Mouse (Mus musculus) MN1 (cell line): ENCODE measurements around the gene Lfng.
A peak's percentile ranks its signal among the peaks of the same experiment; 100 is the strongest.

Experiments used
- DNase-seq: peaks from one replicate; pipeline ENCODE4 v3.0.0-alpha.2; 2016; ENCODE audit warnings: low spot score

Lfng gene

GRCm38 (mm10) chr5:140640812-140641211, 33.7 kb downstream of the Lfng start:
- no peak for DNase-seq

- no peak for DNase-seq
Observed at GRCm38 (mm10) chr5:140641254-140641928, 34.3 kb downstream of the Lfng start.

DNA sequence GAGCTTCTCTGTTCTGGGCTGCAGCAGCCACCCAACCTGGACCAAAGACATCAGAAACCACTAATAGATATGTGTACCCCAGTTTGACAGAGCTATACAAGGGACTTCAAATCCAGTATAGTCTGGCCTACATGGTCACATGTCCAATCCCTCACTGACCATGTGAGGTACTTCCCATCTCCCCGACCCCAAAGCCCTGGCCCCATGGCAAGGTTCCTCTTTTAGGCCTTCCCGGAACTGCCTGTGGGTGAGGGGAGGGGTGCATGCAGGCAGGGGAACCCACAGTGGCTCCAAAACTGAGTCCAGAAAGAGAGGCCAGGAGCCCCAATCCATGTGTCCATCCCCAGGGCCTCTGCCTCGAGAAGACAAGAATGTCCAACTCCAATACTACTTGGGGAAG, 35.0 kb downstream of the Lfng start:
- DNase-seq = no peak

DNA sequence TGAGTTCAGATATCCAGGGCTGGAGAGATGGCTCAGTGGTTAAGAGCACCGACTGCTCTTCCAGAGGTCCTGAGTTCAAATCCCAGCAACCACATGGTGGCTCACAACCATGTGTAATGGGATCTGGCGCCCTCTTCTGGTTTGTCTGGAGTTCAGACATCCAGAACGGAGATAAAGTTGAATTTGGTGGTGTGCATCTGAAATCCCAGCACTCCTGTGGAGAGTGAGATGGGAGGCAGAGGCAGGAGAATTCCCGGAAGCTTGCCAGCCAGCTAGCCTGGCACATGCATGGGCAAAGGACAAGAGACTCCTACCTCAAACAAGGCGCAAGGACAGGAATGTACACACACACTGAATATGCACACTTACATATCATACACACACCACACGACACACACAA, 37.1 kb downstream of the Lfng start:
- DNase-seq = no peak

- DNase-seq = peak; percentile 73
Observed at GRCm38 (mm10) chr5:140644702-140645201, 37.6 kb downstream of the Lfng start.

- peak; percentile 34 for DNase-seq
Observed at GRCm38 (mm10) chr5:140645454-140645853, 38.3 kb downstream of the Lfng start.

DNA sequence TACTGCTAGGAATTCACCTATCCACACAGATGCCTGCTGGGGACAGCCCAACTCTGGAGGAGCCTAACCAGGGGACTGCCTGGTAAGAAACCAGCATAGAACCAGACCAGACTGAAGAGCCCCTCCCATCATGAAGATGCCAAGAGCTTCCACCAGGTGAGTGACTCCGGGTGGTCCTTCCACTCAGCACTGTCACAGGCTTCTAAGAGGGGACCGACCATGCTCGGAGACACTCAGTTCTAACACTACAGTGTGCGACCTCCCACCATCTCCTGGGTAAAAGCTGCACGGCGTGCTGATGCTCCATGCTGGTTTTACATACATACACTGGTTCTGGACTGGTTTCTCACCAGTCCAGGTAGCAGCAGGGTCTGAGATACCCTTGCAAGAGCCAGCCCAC, 39.1 kb downstream of the Lfng start:
- DNase-seq = no peak

DNA sequence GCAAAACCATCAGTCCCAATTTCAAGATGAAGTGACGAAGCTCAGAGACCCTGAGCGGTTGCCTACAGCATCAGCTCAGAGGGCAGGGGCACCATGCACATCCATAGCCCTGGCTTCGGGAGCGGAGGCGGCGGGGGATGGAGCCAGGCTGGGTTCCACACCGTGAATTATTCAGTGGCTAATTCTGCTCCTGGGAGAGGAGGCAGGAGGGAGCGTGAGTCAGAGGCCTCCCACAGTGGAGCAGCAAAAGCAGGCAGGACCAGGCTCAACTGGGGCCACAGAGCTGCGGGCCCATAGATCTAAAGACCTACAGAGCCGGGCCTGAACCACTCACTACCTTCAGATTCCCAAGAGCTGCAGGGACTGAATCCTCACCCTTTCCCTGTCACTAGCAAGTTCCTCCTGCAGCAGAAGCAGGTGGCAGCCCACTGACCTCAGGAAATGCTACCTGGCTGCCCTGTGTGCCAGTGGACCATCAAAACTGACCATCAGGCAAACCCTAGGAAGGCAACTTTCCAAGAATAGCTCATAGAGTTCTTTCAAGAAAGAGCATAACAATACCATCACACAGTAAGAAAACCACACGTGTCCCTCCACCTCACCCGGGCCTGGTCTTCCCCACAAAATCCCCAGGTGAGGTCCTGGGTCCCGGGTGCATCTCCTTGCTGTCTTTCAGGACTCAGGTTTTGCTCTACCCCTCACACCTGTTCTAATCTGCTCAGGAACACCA, 40.1 kb downstream of the Lfng start:
- peak; percentile 45 for DNase-seq

GRCm38 (mm10) chr5:140647821-140648518, 40.9 kb downstream of the Lfng start:
- DNase-seq = peak; percentile 60

DNA sequence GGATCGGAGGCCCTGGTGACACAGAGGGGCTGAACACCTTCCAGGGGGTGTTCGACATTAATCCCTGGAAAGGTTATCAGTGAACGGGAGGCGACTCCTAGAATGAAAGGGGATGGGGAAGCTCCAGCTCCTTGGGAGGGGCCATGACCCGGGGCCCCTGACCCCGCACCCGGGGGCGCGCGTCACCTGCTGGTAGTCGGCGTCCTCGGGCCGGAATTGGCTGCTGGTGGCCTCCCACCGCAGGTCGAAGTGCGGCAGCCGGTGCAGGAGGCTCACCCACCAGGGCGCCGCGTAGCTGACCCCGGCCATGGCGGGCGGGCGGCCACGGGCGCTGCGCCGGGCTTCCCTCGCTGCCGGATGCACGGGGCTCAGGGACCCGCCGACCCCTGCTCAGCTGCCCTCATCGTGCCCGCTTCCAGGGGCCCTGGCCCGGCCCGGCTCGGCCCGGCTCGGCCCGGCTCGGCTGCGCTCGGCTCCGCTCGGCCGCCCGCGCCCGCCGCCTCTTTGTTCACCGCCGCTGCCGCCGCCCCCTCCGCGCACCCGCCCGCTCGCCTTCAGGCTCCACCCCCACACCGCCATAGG, 41.5 kb downstream of the Lfng start, which contains the start of gene Ttyh3:
Ttyh3 (minus strand) TSS at position 513 of the 582 bp plus-strand sequence.
- DNase-seq = no peak

- DNase-seq = peak; percentile 96
Observed at GRCm38 (mm10) chr5:140649101-140649667, 42.1 kb downstream of the Lfng start.

DNA sequence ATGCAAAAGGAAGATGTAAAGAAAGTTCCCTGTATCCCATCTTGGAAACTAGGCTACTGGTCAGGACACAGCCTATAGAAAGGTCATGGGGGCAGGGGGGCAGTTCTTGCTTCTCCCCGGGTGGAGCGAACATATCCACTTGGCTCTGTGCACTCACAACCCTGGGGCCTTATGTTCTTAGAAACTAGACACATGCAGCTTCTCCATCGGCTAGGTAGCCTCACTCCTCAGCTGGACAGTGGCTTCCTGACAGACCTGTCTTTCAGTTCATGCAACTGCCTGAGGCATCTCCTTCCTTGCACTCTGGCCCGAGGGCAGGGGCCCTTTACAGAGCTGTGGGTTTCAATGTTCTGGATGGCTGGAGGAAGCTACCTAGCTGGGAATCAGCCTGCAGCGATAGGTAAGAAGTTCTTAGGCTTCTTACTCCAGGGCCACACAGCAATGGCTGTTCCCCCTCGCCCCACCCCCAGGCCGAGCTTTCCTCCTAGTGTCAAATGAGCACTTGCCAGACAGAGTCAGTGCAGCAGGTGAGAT, 42.8 kb downstream of the Lfng start:
- DNase-seq = no peak

- DNase-seq = no peak
Observed at GRCm38 (mm10) chr5:140651231-140651630, 44.1 kb downstream of the Lfng start.

DNA sequence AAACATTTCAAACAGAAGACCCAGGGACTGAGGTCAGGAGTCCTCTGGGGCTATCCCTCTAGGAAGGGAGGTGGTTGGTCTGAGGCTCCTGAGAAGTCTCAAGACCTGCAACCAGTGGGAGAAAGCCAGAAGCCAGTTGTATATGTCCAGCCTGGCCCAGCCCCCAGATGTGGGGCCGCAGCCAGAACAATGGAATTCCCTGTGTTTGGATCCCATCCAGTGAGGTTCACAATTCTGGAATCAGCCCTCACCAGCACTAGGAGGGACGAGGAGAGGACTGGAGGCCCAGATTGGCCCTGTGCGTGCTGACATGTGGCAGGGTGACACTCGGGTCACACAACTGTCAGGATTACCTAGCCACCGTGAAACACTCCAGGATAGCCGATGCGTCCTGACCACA, 45.5 kb downstream of the Lfng start:
- DNase-seq = no peak

DNA sequence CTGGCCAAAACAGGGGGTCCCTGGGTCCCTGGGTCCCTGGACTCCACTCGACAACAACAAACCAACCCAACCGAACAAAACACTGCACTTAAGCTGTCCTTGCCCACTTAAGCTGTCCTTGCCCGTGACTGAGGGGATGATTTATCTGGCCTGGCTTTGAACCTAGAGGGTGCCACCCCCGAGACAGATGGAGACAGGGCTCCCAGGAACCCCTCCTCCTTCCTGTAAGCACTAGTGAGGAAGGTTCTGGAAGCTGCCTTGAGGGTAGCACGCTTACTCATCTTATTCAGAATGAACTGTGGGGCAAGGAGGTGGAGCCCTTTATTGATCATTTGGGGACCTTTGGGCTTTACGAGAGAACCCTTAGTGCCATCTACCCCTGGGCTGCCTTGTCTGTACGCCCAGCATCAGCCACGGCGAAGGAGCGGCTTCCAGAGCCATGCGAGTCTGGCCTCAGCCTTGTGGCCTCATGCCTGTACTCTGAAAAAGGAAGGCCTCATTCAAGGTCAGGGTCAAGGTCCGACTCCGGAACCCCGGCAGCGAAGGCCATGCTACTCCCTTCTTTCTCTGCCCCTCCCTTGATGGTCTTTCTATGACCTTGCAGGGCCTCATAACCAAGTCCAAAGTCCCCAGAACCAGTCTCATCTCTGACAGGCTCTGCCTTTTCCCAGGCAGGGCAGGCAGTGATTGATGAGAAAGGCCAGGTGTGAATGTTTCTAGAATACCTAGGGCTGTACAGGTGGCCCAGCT, 47.2 kb downstream of the Lfng start:
- DNase-seq = no peak

DNA sequence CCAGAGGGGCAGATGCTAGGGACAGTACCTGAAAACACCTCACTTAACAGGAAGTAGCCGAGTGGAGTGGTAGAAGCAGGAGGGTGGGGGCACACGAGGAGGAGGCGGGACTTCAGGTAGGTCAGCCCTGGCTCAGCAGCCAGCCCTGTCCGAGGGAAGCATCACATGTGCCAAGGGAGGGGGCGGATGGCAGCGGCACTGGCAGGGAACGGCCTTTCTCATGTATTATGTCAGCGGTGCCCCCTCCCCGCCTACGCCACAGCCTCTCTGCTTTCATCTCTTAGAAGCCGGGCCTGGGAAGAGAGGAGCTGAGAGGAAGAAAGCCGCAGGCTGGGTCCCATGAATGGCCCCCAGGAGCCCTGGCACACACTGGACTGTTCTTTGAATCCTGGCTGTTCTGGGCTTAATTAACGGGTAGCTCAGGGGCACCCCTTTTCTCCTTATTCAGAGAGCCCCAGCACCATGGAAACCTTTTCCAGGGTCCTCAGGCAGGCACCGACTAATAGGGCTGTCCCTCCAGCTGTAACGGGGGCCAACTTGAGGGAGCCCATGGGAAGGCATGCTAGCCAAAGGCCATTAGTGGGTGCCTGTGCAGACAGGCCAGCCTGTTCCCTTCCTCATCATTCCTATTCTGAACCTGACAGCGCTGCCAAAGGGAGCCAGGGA, 52.6 kb downstream of the Lfng start:
- peak; percentile 34 for DNase-seq

DNA sequence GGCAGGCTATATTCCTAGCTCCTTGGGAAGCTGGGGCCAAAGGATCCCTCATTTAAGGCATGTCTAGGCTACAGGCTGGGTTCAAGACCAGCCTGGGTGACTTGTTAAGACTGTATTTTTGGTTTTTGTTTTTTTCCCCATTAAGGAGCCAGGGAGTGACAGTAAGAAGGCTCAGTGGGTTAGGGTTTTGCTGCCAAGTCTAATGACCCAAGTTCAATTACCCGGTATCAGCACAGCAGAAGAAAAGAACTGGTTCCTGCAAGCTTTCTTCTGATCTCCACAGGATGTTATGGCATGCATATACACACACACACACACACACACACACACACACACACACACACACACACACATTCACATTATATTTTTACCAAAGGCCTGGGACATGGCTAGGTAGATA, 53.3 kb downstream of the Lfng start:
- no peak for DNase-seq

DNA sequence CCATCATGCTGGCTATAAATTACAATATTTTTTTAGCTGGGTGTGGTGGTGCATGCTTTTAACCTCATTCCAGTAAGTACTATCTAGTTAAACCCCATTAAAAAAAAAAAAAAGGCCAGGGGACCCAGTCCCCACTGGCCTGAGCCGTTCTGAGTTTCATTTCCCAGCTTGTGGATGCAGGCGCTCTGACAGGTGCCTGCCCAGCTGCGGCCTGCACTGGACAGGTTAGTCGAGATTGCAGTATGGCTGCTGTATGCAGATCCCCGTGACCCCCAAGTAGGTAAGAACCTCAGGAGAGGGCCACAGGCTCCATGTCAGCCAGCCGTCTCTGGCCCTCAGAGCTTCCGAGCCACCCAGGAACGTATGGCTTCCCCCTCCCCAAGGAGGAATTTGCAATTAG, 54.3 kb downstream of the Lfng start:
- DNase-seq = no peak

- DNase-seq = no peak
Observed at GRCm38 (mm10) chr5:140661875-140662643, 54.9 kb downstream of the Lfng start.
